Mouse (Mus musculus) megakaryocyte, embryonic 14.5 days (primary cell): ENCODE measurements at regions not wholly inside any gene's neighbourhood (a gene's known extent, or its start where the extent isn't known, plus 50 kb on each side); places are given as distances from the start of the nearest gene placed in this dataset.

Experiments
- H3K27me3 ChIP-seq: replicated peaks from 2 replicates; pipeline ENCODE3; 2012; ENCODE audit warnings: inconsistent platforms
- H3K36me3 ChIP-seq: replicated peaks from 2 replicates; pipeline ENCODE3; 2012; ENCODE audit warnings: low read length, inconsistent platforms, mixed read lengths
- H3K4me1 ChIP-seq: 2 replicates; pipeline ENCODE4 v1.6.1; 2012; ENCODE audit warnings: inconsistent platforms
- H3K4me3 ChIP-seq: replicated peaks from 2 replicates; pipeline ENCODE3; 2012; ENCODE audit warnings: moderate library complexity, mild to moderate bottlenecking, inconsistent platforms
- H3K9me3 ChIP-seq: 2 replicates; pipeline ENCODE4 v1.6.1; 2012; ENCODE audit warnings: inconsistent platforms
- FLI1 ChIP-seq: IDR thresholded peaks from 2 replicates; pipeline ENCODE4 v1.6.1; 2012; ENCODE audit warnings: low read length, inconsistent platforms, mixed read lengths
- GATA1 ChIP-seq: IDR thresholded peaks from 3 replicates; pipeline ENCODE4 v1.6.1; 2012; ENCODE audit warnings: mixed read lengths, low read length, inconsistent platforms, borderline replicate concordance

DNA sequence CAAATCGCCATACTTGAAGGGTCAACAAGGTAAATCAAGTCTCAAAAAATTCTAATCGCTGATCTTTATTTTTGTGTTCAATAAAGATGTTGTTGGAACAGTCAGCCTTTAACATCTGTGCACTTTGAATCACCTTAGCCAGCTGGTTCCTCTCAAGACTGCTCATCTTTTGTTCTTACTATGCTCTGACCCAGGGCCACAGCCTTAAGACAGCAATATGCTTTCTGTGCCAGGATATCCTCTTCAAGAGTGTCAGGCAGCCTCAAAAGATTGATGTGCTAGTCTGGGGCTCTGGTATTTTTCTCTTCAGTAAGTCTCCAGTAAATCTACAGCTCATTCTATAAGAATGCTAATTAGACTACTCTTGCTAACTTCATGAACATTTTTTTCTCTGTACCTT lies 199.9 kb downstream of the Dph6 start:
- no peaks in the 10 kb centered on the region for H3K9me3 ChIP-seq
- H3K4me1 ChIP-seq: no peaks in the 10 kb centered on the region
- H3K36me3 ChIP-seq: no peaks in the 10 kb centered on the region
- no peak for TF ChIP-seq GATA1
- no peak for TF ChIP-seq FLI1
- no peak overlapping the region for H3K4me3 ChIP-seq
- no peaks in the 10 kb centered on the region for H3K27me3 ChIP-seq

DNA sequence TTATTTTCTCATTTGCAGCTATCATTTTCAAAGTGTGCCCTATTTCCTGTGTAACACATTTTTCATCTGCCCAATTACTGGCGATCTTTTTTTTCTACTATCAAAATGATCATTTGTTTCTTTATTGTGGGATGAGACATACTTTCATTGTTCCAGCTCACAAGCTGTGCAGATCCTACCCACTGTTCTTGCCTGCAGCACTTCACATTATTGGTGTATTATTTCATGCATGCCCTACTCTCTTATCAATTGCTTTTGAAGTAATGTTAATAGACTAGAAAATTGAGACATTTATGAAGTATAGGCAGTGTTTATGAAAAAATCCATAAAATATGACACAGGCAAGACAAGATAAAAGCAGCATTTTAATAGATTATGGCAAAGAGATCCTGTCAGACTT lies 204.6 kb downstream of the Dph6 start:
- Histone ChIP-seq H3K9me3 (peaks cover 6% of the 10 kb centered on the region; the same call in 1 of the 2 replicates), H3K4me1 (no peaks in the 10 kb centered on the region), H3K36me3 (no peaks in the 10 kb centered on the region), H3K27me3 (no peaks in the 10 kb centered on the region), H3K4me3 (no peak overlapping the region)
- no peak for TF ChIP-seq FLI1
- no peak for TF ChIP-seq GATA1

DNA sequence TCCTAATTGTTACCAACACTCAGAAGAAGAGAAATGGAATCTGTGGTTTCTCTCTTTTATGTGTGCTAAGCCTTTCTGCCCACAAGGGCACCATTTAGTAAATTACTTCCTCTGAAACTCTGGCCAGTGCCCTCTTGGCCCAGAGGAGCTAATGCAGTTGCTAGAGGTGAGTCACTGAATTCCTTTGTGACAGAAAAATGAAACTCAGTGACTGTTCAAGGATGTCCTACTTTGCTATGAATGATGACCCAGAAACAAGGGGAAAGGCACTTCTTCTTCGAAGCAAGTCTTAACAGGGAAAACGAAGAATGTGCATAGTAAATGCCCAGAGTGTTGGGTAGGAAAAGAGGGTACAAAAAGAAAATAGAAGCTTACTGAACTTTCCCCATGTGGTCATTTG lies 211.0 kb downstream of the Dph6 start:
- peaks cover 6% of the 10 kb centered on the region; the same call in 1 of the 2 replicates for H3K9me3 ChIP-seq
- H3K27me3 ChIP-seq: no peaks in the 10 kb centered on the region
- H3K4me3 ChIP-seq: no peak overlapping the region
- TF ChIP-seq FLI1 (no peak), GATA1 (no peak)
- H3K36me3 ChIP-seq: no peaks in the 10 kb centered on the region
- H3K4me1 ChIP-seq: no peaks in the 10 kb centered on the region

DNA sequence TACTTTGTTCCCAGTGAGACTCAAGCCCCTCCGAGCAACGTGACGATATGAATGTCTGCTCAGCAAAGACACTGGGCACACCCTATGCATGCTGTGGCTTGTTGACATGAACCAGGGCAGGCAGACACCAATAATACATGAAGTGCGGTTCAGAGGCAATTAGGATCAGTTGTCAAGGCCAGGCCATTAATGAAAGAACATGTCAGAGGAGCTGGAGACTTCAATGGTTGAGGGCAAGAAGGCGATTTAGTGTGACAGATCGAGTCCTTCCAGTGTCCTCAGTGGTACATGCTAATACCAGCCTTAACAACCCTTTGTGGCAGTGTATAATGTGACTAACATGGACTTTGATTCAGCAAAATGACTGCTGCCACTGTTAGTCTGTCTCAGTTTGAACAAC lies 213.8 kb downstream of the Dph6 start:
- no peak overlapping the region for H3K4me3 ChIP-seq
- TF ChIP-seq GATA1 (no peak), FLI1 (no peak)
- no peaks in the 10 kb centered on the region for H3K27me3 ChIP-seq
- no peaks in the 10 kb centered on the region for H3K36me3 ChIP-seq
- H3K9me3 ChIP-seq: peaks cover 6% of the 10 kb centered on the region; the same call in 1 of the 2 replicates
- H3K4me1 ChIP-seq: no peaks in the 10 kb centered on the region

DNA sequence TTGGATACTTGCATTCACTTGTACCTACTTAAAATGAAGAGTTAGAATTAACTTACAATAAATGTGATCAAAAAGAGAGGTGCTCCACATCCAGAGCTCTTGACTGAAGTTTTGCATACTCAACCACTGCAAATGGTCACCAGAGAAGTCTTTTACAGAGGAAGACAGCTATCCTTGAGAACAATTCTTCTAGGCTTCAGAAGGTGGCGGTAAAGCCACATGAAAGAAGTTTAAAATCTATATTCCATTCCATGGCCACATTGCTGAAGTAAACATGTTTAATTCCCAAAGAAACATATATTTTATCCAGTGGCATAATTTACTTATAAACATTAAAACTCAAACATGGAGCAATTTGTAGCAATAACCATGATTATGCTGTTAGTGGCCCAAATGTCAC lies 215.1 kb downstream of the Dph6 start:
- H3K27me3 ChIP-seq: no peaks in the 10 kb centered on the region
- no peaks in the 10 kb centered on the region for H3K36me3 ChIP-seq
- no peak for TF ChIP-seq FLI1
- TF ChIP-seq GATA1: no peak

DNA sequence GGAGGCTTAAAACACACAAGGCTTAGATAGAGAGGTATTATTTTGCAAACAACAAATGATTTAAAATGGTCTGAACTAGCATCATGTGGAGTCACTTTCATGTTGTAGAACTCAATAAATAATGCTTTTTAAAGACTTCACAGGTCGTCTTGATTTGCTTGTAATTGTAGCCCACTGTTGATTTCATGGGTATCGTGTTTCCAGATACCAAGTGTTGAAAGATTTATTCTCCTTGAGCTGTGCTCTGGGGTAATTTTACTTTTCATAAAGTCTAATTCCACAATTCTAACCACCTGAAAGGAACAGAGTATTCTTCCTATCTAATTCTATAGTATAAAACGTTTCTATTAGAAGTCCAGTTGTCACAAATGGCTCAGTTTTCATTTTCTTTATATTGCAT lies 216.7 kb downstream of the Dph6 start:
- H3K4me3 ChIP-seq: no peak overlapping the region
- H3K9me3 ChIP-seq: peaks cover under 1% of the 10 kb centered on the region; the same call in 1 of the 2 replicates
- TF ChIP-seq FLI1 (no peak), GATA1 (no peak)
- no peaks in the 10 kb centered on the region for H3K4me1 ChIP-seq
- H3K27me3 ChIP-seq: no peaks in the 10 kb centered on the region
- H3K36me3 ChIP-seq: no peaks in the 10 kb centered on the region

More for the DNA sequence above, 215.1 kb downstream of the Dph6 start:
- H3K4me3 ChIP-seq: no peak overlapping the region
- H3K9me3 ChIP-seq: no peaks in the 10 kb centered on the region
- H3K4me1 ChIP-seq: no peaks in the 10 kb centered on the region

DNA sequence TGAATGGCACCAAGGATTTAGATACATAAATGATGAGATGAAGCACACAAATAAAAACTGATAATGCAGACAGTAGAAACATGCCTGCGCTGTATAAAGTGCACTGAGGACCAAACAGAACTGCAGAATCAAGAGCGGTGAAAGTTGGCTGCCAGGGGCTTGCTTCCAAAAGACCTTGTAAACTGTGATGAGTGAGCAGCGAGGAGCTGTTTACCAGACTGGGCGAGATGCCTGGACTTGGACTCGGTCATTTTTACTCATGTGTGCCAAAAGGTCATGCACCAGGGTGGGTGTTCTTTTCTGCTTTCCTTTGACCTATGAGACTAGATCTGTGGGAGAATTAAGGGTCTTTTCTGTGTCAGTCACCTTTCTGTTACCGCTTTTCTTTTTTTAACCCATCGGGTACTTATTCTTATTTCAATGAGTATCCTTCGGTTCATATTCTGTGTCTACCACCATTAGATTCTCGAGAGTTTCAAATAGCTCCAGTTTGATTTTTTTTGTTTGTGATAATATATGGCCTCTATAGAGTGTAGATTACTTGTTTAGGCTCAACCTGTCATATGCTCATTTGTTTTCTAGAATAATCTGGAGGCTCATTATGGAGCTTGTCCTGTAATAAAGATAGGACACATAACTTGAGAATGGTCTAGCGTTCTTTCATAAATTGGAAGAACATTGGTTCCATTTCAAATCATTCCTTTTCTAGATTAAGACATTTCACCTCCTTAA lies 226.3 kb upstream of the Zfp770 start:
- Histone ChIP-seq H3K4me1 (no peaks in the 10 kb centered on the region), H3K27me3 (no peaks in the 10 kb centered on the region), H3K9me3 (0 out of 2 replicates have a peak, but pooled peaks cover 2% of the 10 kb centered on the region), H3K4me3 (no peak overlapping the region), H3K36me3 (no peaks in the 10 kb centered on the region)
- TF ChIP-seq GATA1: no peak
- TF ChIP-seq FLI1: no peak

DNA sequence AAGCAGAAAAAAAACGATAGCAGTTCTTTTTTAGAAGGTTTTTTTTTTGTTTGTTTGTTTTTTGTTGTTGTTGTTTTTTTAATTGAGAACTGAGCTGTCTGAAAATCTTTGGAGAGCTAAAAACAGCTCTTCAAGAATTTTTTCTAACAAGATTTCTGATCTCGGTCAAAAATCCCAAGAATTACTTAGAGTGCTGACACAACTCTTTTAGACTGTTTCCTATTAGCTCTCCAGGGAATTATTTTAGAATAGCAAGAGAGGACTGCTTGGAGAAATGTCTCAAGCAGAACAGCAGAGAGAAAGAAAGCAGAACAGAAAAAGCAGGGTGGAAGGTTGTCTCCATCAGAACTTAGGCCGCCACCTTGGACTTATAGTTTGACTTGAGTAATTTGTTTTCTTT lies 218.1 kb upstream of the Zfp770 start:
- Histone ChIP-seq H3K27me3 (no peaks in the 10 kb centered on the region), H3K4me3 (no peak overlapping the region), H3K36me3 (no peaks in the 10 kb centered on the region), H3K9me3 (0 out of 2 replicates have a peak, but pooled peaks cover 3% of the 10 kb centered on the region), H3K4me1 (no peaks in the 10 kb centered on the region)
- TF ChIP-seq FLI1 (no peak), GATA1 (no peak)

DNA sequence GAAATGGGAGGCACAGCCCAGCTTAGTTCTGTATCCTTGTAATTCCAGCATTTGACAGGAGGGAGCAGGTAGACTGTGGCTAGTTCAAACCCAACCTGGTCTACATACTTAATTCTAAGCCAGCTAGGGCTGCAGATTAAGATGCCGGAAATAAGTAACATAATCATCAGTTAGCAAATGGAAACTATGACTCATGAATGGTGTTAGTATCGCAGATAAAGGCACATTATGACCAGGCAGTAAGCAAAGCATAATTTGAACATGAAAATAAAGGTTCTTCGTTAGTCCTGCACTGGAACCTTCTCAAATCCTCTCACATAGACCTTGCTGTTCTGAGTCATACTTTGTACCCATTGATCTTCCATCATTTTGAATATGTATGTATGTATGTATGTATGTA lies 211.7 kb upstream of the Zfp770 start:
- Histone ChIP-seq H3K36me3 (no peaks in the 10 kb centered on the region), H3K27me3 (no peaks in the 10 kb centered on the region), H3K4me1 (no peaks in the 10 kb centered on the region), H3K4me3 (no peak overlapping the region), H3K9me3 (no peaks in the 10 kb centered on the region)
- TF ChIP-seq GATA1: no peak
- TF ChIP-seq FLI1: no peak

DNA sequence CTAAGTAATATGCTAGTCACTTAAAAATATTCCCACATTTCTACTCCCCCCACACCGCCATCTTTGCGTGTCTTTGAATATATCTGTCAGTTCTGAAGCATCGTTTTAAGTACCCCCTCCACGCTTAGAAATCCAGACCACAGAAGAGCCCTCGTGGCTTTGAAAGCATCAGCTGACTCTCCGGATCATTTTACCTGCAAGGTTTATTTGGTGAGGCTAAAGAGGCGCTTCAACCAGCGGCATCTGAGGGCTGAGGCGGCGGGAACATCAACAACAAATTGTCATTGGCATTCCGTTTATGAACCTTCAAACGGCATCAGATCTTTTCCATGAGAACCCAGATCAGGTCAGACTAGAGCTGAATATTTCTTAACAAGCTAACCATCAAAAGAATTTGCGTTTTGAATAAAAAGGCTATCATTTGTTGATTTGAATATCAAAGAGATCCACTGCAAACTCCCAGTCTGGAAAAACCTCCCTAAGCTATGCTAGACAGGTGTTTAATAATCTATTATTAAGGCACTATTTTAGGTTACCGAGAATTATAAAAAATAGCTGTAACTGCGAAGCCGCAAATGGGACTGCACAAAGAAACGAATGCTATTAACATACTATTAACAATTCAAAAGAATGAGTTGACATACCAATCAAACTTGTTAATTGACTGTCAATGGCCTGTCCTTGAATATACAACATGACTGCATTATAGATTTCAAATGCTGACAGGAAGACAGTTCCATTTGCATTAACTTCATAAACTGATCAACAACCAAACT lies 210.9 kb upstream of the Zfp770 start:
- Histone ChIP-seq H3K36me3 (no peaks in the 10 kb centered on the region), H3K4me3 (no peak overlapping the region), H3K4me1 (no peaks in the 10 kb centered on the region), H3K9me3 (no peaks in the 10 kb centered on the region), H3K27me3 (no peaks in the 10 kb centered on the region)
- no peak for TF ChIP-seq FLI1
- TF ChIP-seq GATA1: no peak
